Mouse (Mus musculus) myocyte (in vitro differentiated cells): Measurements from ENCODE around the gene Ptprm. TPM values are rescaled to one million over a fixed set of nuclear protein-coding genes. Genes with fewer than 3 reads are reported as not detected.
A peak's percentile ranks its signal among the peaks of the same experiment; 100 is the strongest.

Experiments
- H3K27me3 ChIP-seq: one replicate; pipeline ENCODE4 v1.6.1; 2011; ENCODE audit not compliant: control insufficient read depth, insufficient read depth, insufficient read length
- H3K36me3 ChIP-seq: one replicate; pipeline ENCODE4 v1.6.1; 2011; ENCODE audit not compliant: control insufficient read depth, insufficient read depth
- H3K4me2 ChIP-seq: one replicate; pipeline ENCODE4 v1.6.1; 2011; ENCODE audit warnings: low read depth, control low read depth
- H3K4me3 ChIP-seq: one replicate; pipeline ENCODE4 v1.5.1; 2011; ENCODE audit warnings: mild to moderate bottlenecking, control low read depth, moderate library complexity
- H3K79me2 ChIP-seq: one replicate; pipeline ENCODE4 v1.6.1; 2011; ENCODE audit not compliant: control insufficient read depth, insufficient read depth
- H3ac ChIP-seq: one replicate; pipeline ENCODE4 v1.6.1; 2011; ENCODE audit not compliant: control insufficient read depth, insufficient read length
- CEBPB ChIP-seq: IDR thresholded peaks from 2 replicates; pipeline ENCODE4 v1.6.1; 2011; ENCODE audit warnings: mild to moderate bottlenecking, moderate library complexity; ENCODE audit not compliant: poor library complexity, insufficient read depth, severe bottlenecking
- E2F4 ChIP-seq: IDR thresholded peaks from one replicate; pipeline ENCODE4 v1.6.1; 2011; ENCODE audit warnings: mild to moderate bottlenecking, control low read depth, moderate library complexity; ENCODE audit not compliant: insufficient read depth
- MAX ChIP-seq: IDR thresholded peaks from one replicate; pipeline ENCODE4 v1.6.1; 2011; ENCODE audit warnings: low read depth, mild to moderate bottlenecking, control low read depth
- MYOD1 ChIP-seq, 3 experiments: IDR thresholded peaks; one replicate each; pipeline ENCODE4 v1.6.1; 2011; ENCODE audit warnings: control low read depth in 2 of 3, low read depth in 2 of 3, mild to moderate bottlenecking in 2 of 3, moderate library complexity in 1 of 3; ENCODE audit not compliant: insufficient read length in 2 of 3, control insufficient read depth in 1 of 3
- MYOG ChIP-seq, 3 experiments: IDR thresholded peaks; one replicate each; pipeline ENCODE4 v1.6.1; 2011; ENCODE audit warnings: control low read depth in 2 of 3, low read depth in 2 of 3, mild to moderate bottlenecking in 2 of 3; ENCODE audit not compliant: insufficient read length in 2 of 3, control insufficient read depth in 1 of 3, insufficient read depth in 1 of 3
- POLR2A ChIP-seq: IDR thresholded peaks from one replicate; pipeline ENCODE4 v1.6.1; 2011; ENCODE audit warnings: low read depth, mild to moderate bottlenecking, control low read depth, moderate library complexity; ENCODE audit not compliant: insufficient read length
- POLR2AphosphoS2 ChIP-seq: IDR thresholded peaks from one replicate; pipeline ENCODE4 v1.6.1; 2011; ENCODE audit warnings: low read depth, control low read depth; ENCODE audit not compliant: insufficient read length
- REST ChIP-seq: IDR thresholded peaks from one replicate; pipeline ENCODE4 v1.6.1; 2011; ENCODE audit warnings: mild to moderate bottlenecking, control low read depth, moderate library complexity; ENCODE audit not compliant: insufficient read depth, insufficient read length
- SRF ChIP-seq: IDR thresholded peaks from one replicate; pipeline ENCODE4 v1.6.1; 2011; ENCODE audit warnings: low read depth; ENCODE audit not compliant: control insufficient read depth, insufficient read length
- TCF12 ChIP-seq: IDR thresholded peaks from one replicate; pipeline ENCODE4 v1.6.1; 2011; ENCODE audit warnings: mild to moderate bottlenecking, control low read depth; ENCODE audit not compliant: poor library complexity, insufficient read depth, severe bottlenecking
- TCF3 ChIP-seq: IDR thresholded peaks from one replicate; pipeline ENCODE4 v1.6.1; 2011; ENCODE audit warnings: low read depth, control low read depth; ENCODE audit not compliant: insufficient read length
- USF1 ChIP-seq: IDR thresholded peaks from one replicate; pipeline ENCODE4 v1.6.1; 2011; ENCODE audit warnings: low read depth, mild to moderate bottlenecking, control low read depth, moderate library complexity
- polyA plus RNA-seq: library from polyadenylated mRNA; unstranded; fragments of >200 nt; fragmentation: generic; extraction: Trizol; gene quantifications from one replicate; pipeline ENCODE4 v1.2.1, GENCODE M21; 2012; ENCODE audit warnings: missing spikeins

The Ptprm gene
- polyA plus RNA-seq, 1 experiment: 6.5 TPM

GRCm38 (mm10) chr17:67114842-67115241 is 239.4 kb downstream of the Ptprm start:
- no peak overlapping the region for H3K4me2 ChIP-seq
- H3K36me3 ChIP-seq: no peaks in the 10 kb centered on the region
- H3K4me3 ChIP-seq: no peak overlapping the region
- no peaks in the 10 kb centered on the region for H3K79me2 ChIP-seq
- no peaks in the 10 kb centered on the region for H3K27me3 ChIP-seq
- TF ChIP-seq CEBPB: no peak
- no peak for TF ChIP-seq MYOD1 (IDR thresholded peaks at IDR 0.05; ENCODE audit: control insufficient read depth in 1 of 3, insufficient read length in 2 of 3, low read depth in 2 of 3)
- no peak for TF ChIP-seq E2F4
- no peak for TF ChIP-seq SRF
- no peak for TF ChIP-seq TCF12
- no peak for TF ChIP-seq TCF3
- TF ChIP-seq USF1: no peak
- no peak for TF ChIP-seq POLR2A
- no peak overlapping the region for H3ac ChIP-seq

- TF ChIP-seq SRF: no peak
- TF ChIP-seq POLR2A: no peak
- no peak for TF ChIP-seq MAX
- no peak for TF ChIP-seq USF1
- TF ChIP-seq E2F4: no peak
- no peak for TF ChIP-seq CEBPB
- no peak for TF ChIP-seq TCF3
- no peak for TF ChIP-seq REST
- no peak for TF ChIP-seq MYOD1 (IDR thresholded peaks at IDR 0.05; ENCODE audit: control insufficient read depth in 1 of 3, insufficient read length in 2 of 3, low read depth in 2 of 3)
- no peak for TF ChIP-seq MYOG (IDR thresholded peaks at IDR 0.05; ENCODE audit: control insufficient read depth in 1 of 3, insufficient read depth in 1 of 3, insufficient read length in 2 of 3, low read depth in 2 of 3)
- no peak for TF ChIP-seq TCF12
- TF ChIP-seq POLR2AphosphoS2: no peak
- Histone ChIP-seq H3K36me3 (no peaks in the 10 kb centered on the region), H3ac (no peak overlapping the region), H3K4me2 (no peak overlapping the region), H3K79me2 (no peaks in the 10 kb centered on the region), H3K27me3 (no peaks in the 10 kb centered on the region), H3K4me3 (no peak overlapping the region)
These were observed 241.6 kb downstream of the Ptprm start for GRCm38 (mm10) chr17:67112679-67113078.

GRCm38 (mm10) chr17:67106176-67106575 is 248.1 kb downstream of the Ptprm start:
- no peaks in the 10 kb centered on the region for H3K36me3 ChIP-seq
- no peak overlapping the region for H3ac ChIP-seq
- no peaks in the 10 kb centered on the region for H3K27me3 ChIP-seq
- no peak for TF ChIP-seq MAX
- no peak for TF ChIP-seq TCF12
- TF ChIP-seq MYOG (IDR thresholded peaks at IDR 0.05; ENCODE audit: control insufficient read depth in 1 of 3, insufficient read depth in 1 of 3, insufficient read length in 2 of 3, low read depth in 2 of 3): peak; percentile 17 to 67 (median 58)
- no peak for TF ChIP-seq TCF3
- peak; percentile 28 to 69 (median 60) for TF ChIP-seq MYOD1 (IDR thresholded peaks at IDR 0.05; ENCODE audit: control insufficient read depth in 1 of 3, insufficient read length in 2 of 3, low read depth in 2 of 3)
- no peak for TF ChIP-seq E2F4
- H3K4me3 ChIP-seq: no peak overlapping the region
- no peaks in the 10 kb centered on the region for H3K79me2 ChIP-seq
- H3K4me2 ChIP-seq: no peak overlapping the region

- TF ChIP-seq MYOG (IDR thresholded peaks at IDR 0.05; ENCODE audit: control insufficient read depth in 1 of 3, insufficient read depth in 1 of 3, insufficient read length in 2 of 3, low read depth in 2 of 3) (no peak), MYOD1 (IDR thresholded peaks at IDR 0.05; ENCODE audit: control insufficient read depth in 1 of 3, insufficient read length in 2 of 3, low read depth in 2 of 3) (no peak), REST (no peak), CEBPB (no peak), TCF12 (no peak), SRF (no peak), USF1 (no peak), MAX (no peak), TCF3 (no peak), POLR2A (no peak), POLR2AphosphoS2 (no peak), E2F4 (no peak)
- H3K79me2 ChIP-seq: no peaks in the 10 kb centered on the region
- H3K4me2 ChIP-seq: no peak overlapping the region
- H3K36me3 ChIP-seq: no peaks in the 10 kb centered on the region
- H3K27me3 ChIP-seq: no peaks in the 10 kb centered on the region
- H3ac ChIP-seq: no peak overlapping the region
- H3K4me3 ChIP-seq: no peak overlapping the region
These were observed 252.2 kb downstream of the Ptprm start for GRCm38 (mm10) chr17:67102051-67102450.

DNA sequence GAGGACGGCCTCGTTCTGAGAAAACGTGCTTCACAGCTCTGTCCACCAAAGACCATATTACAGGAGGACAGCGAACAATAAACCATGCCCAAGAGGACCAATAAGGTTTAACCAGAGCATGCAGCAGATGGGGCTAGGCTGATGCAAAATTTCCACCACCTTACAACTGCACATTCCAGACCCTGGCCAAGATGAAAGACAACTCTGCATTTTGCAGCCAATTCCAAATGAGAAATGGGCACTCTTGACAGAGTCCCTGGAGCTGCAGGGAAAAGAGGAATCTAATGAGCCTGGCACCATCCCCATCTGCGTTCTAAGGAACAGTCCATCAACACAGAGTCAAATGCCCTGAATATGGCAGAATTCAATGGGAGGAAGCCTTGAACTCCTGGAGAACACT is 263.3 kb downstream of the Ptprm start:
- Histone ChIP-seq H3K36me3 (no peaks in the 10 kb centered on the region), H3K27me3 (no peaks in the 10 kb centered on the region), H3K4me2 (no peak overlapping the region), H3K79me2 (no peaks in the 10 kb centered on the region), H3K4me3 (no peak overlapping the region), H3ac (no peak overlapping the region)
- no peak for TF ChIP-seq CEBPB
- TF ChIP-seq POLR2A: no peak
- TF ChIP-seq MYOD1 (IDR thresholded peaks at IDR 0.05; ENCODE audit: control insufficient read depth in 1 of 3, insufficient read length in 2 of 3, low read depth in 2 of 3): no peak
- no peak for TF ChIP-seq MAX
- TF ChIP-seq USF1: no peak
- no peak for TF ChIP-seq SRF
- no peak for TF ChIP-seq MYOG (IDR thresholded peaks at IDR 0.05; ENCODE audit: control insufficient read depth in 1 of 3, insufficient read depth in 1 of 3, insufficient read length in 2 of 3, low read depth in 2 of 3)
- TF ChIP-seq E2F4: no peak
- no peak for TF ChIP-seq POLR2AphosphoS2
- no peak for TF ChIP-seq TCF12
- no peak for TF ChIP-seq REST
- no peak for TF ChIP-seq TCF3
